Mouse (Mus musculus) ES-Bruce4 (cell line): Measurements from ENCODE around the gene Fbn1.

Experiments
- CTCF ChIP-seq: IDR thresholded peaks from one replicate; pipeline ENCODE4 v1.8.1; 2011; ENCODE audit warnings: low read depth, low read length
- EP300 ChIP-seq: IDR thresholded peaks from 2 replicates; pipeline ENCODE4 v1.6.1; 2011; ENCODE audit warnings: low read depth, low read length; ENCODE audit not compliant: insufficient read depth
- POLR2A ChIP-seq: IDR thresholded peaks from one replicate; pipeline ENCODE4 v1.8.1; 2011; ENCODE audit warnings: low read length; ENCODE audit not compliant: insufficient read depth

- no peak for TF ChIP-seq CTCF
- no peak for TF ChIP-seq POLR2A
- TF ChIP-seq EP300, result no peak
Observed at GRCm38 (mm10) chr2:125253699-125254098, 254.1 kb downstream of the Fbn1 start.
